ENCODE assay signal across 28 mouse cellular contexts in the genomic region with DNA sequence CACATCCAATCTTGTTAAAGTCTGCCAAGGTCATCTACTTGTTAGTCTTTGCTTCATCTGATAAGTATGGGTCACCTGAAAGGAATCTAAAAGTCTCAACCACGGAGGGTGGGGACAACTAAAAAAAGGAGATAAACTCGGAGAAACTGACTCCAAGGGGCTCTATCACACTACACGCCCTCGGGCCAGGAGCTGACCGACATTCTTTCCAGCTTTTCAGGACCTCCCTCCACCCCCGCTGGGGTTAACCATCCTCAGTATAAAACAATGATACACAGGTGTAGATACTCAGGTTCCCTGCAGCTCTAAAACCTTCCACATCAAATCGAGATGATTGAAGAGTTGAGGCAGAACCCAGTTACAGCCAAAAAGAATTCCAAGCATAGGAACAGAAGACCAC. TPM values are rescaled to one million over a fixed set of nuclear protein-coding genes. Genes with fewer than 3 reads are reported as not detected.
DNase-seq lines count a peak whose midpoint lies in the region; ATAC-seq lines count a peak whose summit lies in the region.
"Had no signal": no experiment of that assay in that cellular context is flagged by ENCODE, and none has a peak within 500 bp of the region (broad histone marks: within the 10 kb centered on the region; RNA-seq: fewer than 3 reads in every experiment).

No protein-coding gene starts in this region.

- 47% methylated on average over 7 of the region's 7 CpGs for WGBS in kidney, embryonic 16.5 days

- no peak overlapping the region for H3K9ac ChIP-seq in kidney, embryonic 16.5 days (replicated peaks; ENCODE audit: low read length)
- H3K9ac ChIP-seq: embryonic facial prominence, embryonic 12.5 days; embryonic facial prominence, embryonic 15.5 days; forebrain, postnatal 0 days; heart, embryonic 13.5 days; hindbrain, embryonic 14.5 days had no signal

- ATAC-seq in kidney, embryonic 16.5 days (ENCODE audit: low FRiP score, low TSS enrichment) = no peak
- ATAC-seq: CD4-positive, CD25-positive, alpha-beta regulatory T cell, adult 4 months; forebrain, embryonic 14.5 days; forebrain, postnatal 0 days; hindbrain, postnatal 0 days; inflammation-experienced regulatory T-cells, adult 6 months had no signal

- no peak for DNase-seq in kidney, postnatal 25 days
- DNase-seq in ES-CJ7 (ENCODE audit: low read depth, low spot score) (peak; percentile 52), R1 (ENCODE audit: low read depth, low spot score) (peak; percentile 79)
- no peak for DNase-seq in urinary bladder, postnatal 36 days (ENCODE audit: low spot score in 2 of 2)
- no peak for DNase-seq in layer of hippocampus, postnatal 14 days (ENCODE audit: low spot score in 2 of 2)
- DNase-seq: adrenal gland, postnatal 10 days; adrenal gland, postnatal 36 days; cerebellum, adult 18-20 months; cerebellum, adult 9-10 months; cerebellum, postnatal 25 days; forebrain, postnatal 0 days; gastrocnemius, adult 2 months; gastrocnemius, postnatal 14 days; heart, adult 18-20 months; heart, postnatal 14 days; heart, postnatal 4 days had no signal

- no peak overlapping the region for H3K27ac ChIP-seq in kidney, embryonic 16.5 days (ENCODE audit: low read length)
- H3K27ac ChIP-seq: embryonic facial prominence, embryonic 12.5 days; embryonic facial prominence, embryonic 15.5 days; gastrocnemius, adult 2 months; heart, embryonic 10.5 days; heart, embryonic 13.5 days; hindbrain, embryonic 14.5 days; hindbrain, postnatal 0 days had no signal

- H3K9me3 ChIP-seq in kidney, embryonic 16.5 days (ENCODE audit: low read length) = no peaks in the 10 kb centered on the region
- H3K9me3 ChIP-seq: embryonic facial prominence, embryonic 12.5 days; embryonic facial prominence, embryonic 15.5 days; heart, embryonic 10.5 days; heart, embryonic 13.5 days had no signal

- H3K36me3 ChIP-seq in kidney, embryonic 16.5 days (ENCODE audit: insufficient read depth, low read length) = no peaks in the 10 kb centered on the region
- H3K36me3 ChIP-seq: embryonic facial prominence, embryonic 12.5 days; embryonic facial prominence, embryonic 15.5 days; heart, embryonic 10.5 days; heart, embryonic 13.5 days had no signal

- H3K4me3 ChIP-seq in kidney, embryonic 16.5 days (ENCODE audit: low read length) = no peak overlapping the region
- H3K4me3 ChIP-seq: embryonic facial prominence, embryonic 12.5 days; embryonic facial prominence, embryonic 15.5 days; gastrocnemius, adult 2 months; heart, embryonic 10.5 days; heart, embryonic 13.5 days had no signal

- H3K27me3 ChIP-seq in kidney, embryonic 16.5 days (ENCODE audit: insufficient read depth, low read length) = peaks cover 46% of the 10 kb centered on the region

- H3K4me2 ChIP-seq in kidney, embryonic 16.5 days (replicated peaks; ENCODE audit: low read depth, low read length) = peak overlapping the region; percentile 16; the same call in 1 of the 2 replicates
- H3K4me2 ChIP-seq: embryonic facial prominence, embryonic 12.5 days; embryonic facial prominence, embryonic 15.5 days; heart, embryonic 13.5 days; hindbrain, embryonic 14.5 days had no signal

- peaks cover 25% of the 10 kb centered on the region for H3K4me1 ChIP-seq in kidney, embryonic 16.5 days (ENCODE audit: insufficient read depth, low read length)

RNA-seq across cellular contexts. Expression of a gene that starts 3.0 kb away (rescaled TPM):
- 21.4 and 23.0 TPM in 2 replicates for polyA plus RNA-seq in kidney, embryonic 16.5 days (2015; fragmentation: Nextera tagmentation; extraction: Ambion mirVana)
- 1 to 10 TPM in 1 of 2 experiments, under 1 TPM in 1; 0.67 to 1.2 TPM for total RNA-seq in layer of hippocampus, postnatal 14 days (2021)
- total RNA-seq: common myeloid progenitor, adult 5-6 weeks; gastrocnemius, adult 2 months; gastrocnemius, postnatal 14 days; MEL had no signal
- polyA plus RNA-seq: inflammation-experienced regulatory T-cells, adult 6 months had no signal

Comparison
In these comparisons a context has a peak if more than half of its experiments do, and no peak if none do; other contexts are left out.
1. DNase-seq: peak in ES-CJ7 (single experiment) and R1 (single experiment); none in kidney, postnatal 25 days (0 of 2), urinary bladder, postnatal 36 days (0 of 2) and layer of hippocampus, postnatal 14 days (0 of 2).